Mouse (Mus musculus) testis, adult 2 months (tissue): Measurements from ENCODE around the gene Olfr437. TPM values are rescaled to one million over a fixed set of nuclear protein-coding genes. Genes with fewer than 3 reads are reported as not detected.
"Not testable (repeated sequence)": the region's sequence is repeated elsewhere in the genome, so short reads cannot be mapped to it uniquely, and the experiment has no call there.

Experiments
- H3K27ac ChIP-seq: fragments of 200-500 bp; 2 replicates; pipeline ENCODE4 v1.5.1; 2012; ENCODE audit warnings: low read depth, low read length; ENCODE audit not compliant: control insufficient read depth, insufficient read depth
- H3K27me3 ChIP-seq: fragments of 200-500 bp; 2 replicates; pipeline ENCODE4 v1.6.1; 2012; ENCODE audit warnings: mild to moderate bottlenecking, low read length, moderate library complexity; ENCODE audit not compliant: control insufficient read depth, insufficient read depth
- H3K36me3 ChIP-seq: fragments of 200-500 bp; 2 replicates; pipeline ENCODE4 v1.6.1; 2012; ENCODE audit warnings: mild to moderate bottlenecking, low read length; ENCODE audit not compliant: control insufficient read depth, insufficient read depth
- H3K4me1 ChIP-seq: fragments of 200-500 bp; 2 replicates; pipeline ENCODE4 v1.6.1; 2012; ENCODE audit warnings: low read length; ENCODE audit not compliant: control insufficient read depth, insufficient read depth
- H3K4me3 ChIP-seq: fragments of 200-500 bp; 2 replicates; pipeline ENCODE4 v1.5.1; 2012; ENCODE audit warnings: low read depth, mild to moderate bottlenecking, low read length, moderate library complexity, mixed read lengths; ENCODE audit not compliant: control insufficient read depth
- CTCF ChIP-seq: fragments of 200-500 bp; IDR thresholded peaks from 2 replicates; pipeline ENCODE4 v1.5.1; 2012; ENCODE audit warnings: low read depth, mild to moderate bottlenecking, inconsistent platforms, low read length, moderate library complexity; ENCODE audit not compliant: control insufficient read depth, insufficient read depth, insufficient replicate concordance
- POLR2A ChIP-seq: fragments of 200-500 bp; IDR thresholded peaks from 2 replicates; pipeline ENCODE4 v1.6.1; 2012; ENCODE audit warnings: low read depth, mild to moderate bottlenecking, inconsistent platforms, low read length, moderate library complexity; ENCODE audit not compliant: control insufficient read depth
- polyA plus RNA-seq: library from polyadenylated mRNA; depleted of rRNA; stranded (reverse); fragments of >200 nt; gene quantifications from 2 replicates; pipeline ENCODE4 v1.2.3, GENCODE M21; 2012; rRNA removed

Gene Olfr437
- polyA plus RNA-seq, 1 experiment, result not detected

GRCm38 (mm10) chr6:43190986-43191385 lies 27.9 kb downstream of the Olfr437 start:
- TF ChIP-seq POLR2A (no peak), CTCF (no peak)
- no peak overlapping the region for H3K4me3 ChIP-seq
- H3K27me3 ChIP-seq, result no peaks in the 10 kb centered on the region
- no peaks in the 10 kb centered on the region for H3K36me3 ChIP-seq
- H3K27ac ChIP-seq, result no peak overlapping the region
- no peaks in the 10 kb centered on the region for H3K4me1 ChIP-seq

- H3K36me3 ChIP-seq, result no peaks in the 10 kb centered on the region
- H3K27ac ChIP-seq, result no peak within 1 kb of the TSS
- TF ChIP-seq POLR2A (no peak), CTCF (no peak)
- no peaks in the 10 kb centered on the region for H3K27me3 ChIP-seq
- no peaks in the 10 kb centered on the region for H3K4me1 ChIP-seq
- no peak within 1 kb of the TSS for H3K4me3 ChIP-seq
Measured at GRCm38 (mm10) chr6:43196781-43197180, 33.7 kb downstream of the Olfr437 start, which contains the start of gene Olfr435. TSS of gene Olfr435 (plus strand) at chr6:43197146.

GRCm38 (mm10) chr6:43198094-43198493 lies 35.0 kb downstream of the Olfr437 start:
- Histone ChIP-seq H3K27me3 (no peaks in the 10 kb centered on the region), H3K27ac (no peak overlapping the region), H3K4me3 (no peak overlapping the region), H3K4me1 (no peaks in the 10 kb centered on the region), H3K36me3 (no peaks in the 10 kb centered on the region)
- TF ChIP-seq POLR2A (no peak), CTCF (no peak)

- H3K27ac ChIP-seq, result no peak overlapping the region
- no peaks in the 10 kb centered on the region for H3K4me1 ChIP-seq
- TF ChIP-seq CTCF, result no peak
- no peak for TF ChIP-seq POLR2A
- H3K27me3 ChIP-seq, result no peaks in the 10 kb centered on the region
- H3K4me3 ChIP-seq, result no peak overlapping the region
- no peaks in the 10 kb centered on the region for H3K36me3 ChIP-seq
Measured at GRCm38 (mm10) chr6:43202786-43203185, 39.7 kb downstream of the Olfr437 start.

- no peaks in the 10 kb centered on the region for H3K4me1 ChIP-seq
- no peak overlapping the region for H3K4me3 ChIP-seq
- H3K36me3 ChIP-seq, result no peaks in the 10 kb centered on the region
- no peaks in the 10 kb centered on the region for H3K27me3 ChIP-seq
- no peak for TF ChIP-seq POLR2A
- TF ChIP-seq CTCF, result no peak
- no peak overlapping the region for H3K27ac ChIP-seq
Measured at GRCm38 (mm10) chr6:43205355-43205754, 42.3 kb downstream of the Olfr437 start.

GRCm38 (mm10) chr6:43212873-43213272 lies 49.8 kb downstream of the Olfr437 start, which contains the start of gene Olfr434:
TSS of gene Olfr434 (plus strand) at chr6:43213021.
- H3K4me1 ChIP-seq, H3K36me3 ChIP-seq, H3K4me3 ChIP-seq, H3K27me3 ChIP-seq, H3K27ac ChIP-seq: not testable (repeated sequence)

Other genes with a start within 250 kb of the Olfr437 start
- not detected in 2 replicates for gene Olfr446, start 241.9 kb upstream of the Olfr437 start, polyA plus RNA-seq
- gene Olfr444, start 214.2 kb upstream of the Olfr437 start, polyA plus RNA-seq, result not detected in 2 replicates
- not detected in 2 replicates for gene Olfr441, start 56.9 kb upstream of the Olfr437 start, polyA plus RNA-seq
- gene Olfr237-ps1, start 16.7 kb upstream of the Olfr437 start, polyA plus RNA-seq, result 0.17 and 0.21 TPM in 2 replicates
- gene Olfr13, start 8.9 kb downstream of the Olfr437 start, polyA plus RNA-seq, result 0.02 and 0.05 TPM in 2 replicates
- not detected in 2 replicates for gene Olfr435, start 33.9 kb downstream of the Olfr437 start, polyA plus RNA-seq
- gene Olfr434, start 49.7 kb downstream of the Olfr437 start, polyA plus RNA-seq, result not detected in 2 replicates
- gene Olfr47, start 68.2 kb downstream of the Olfr437 start, polyA plus RNA-seq, result not detected in 2 replicates
- 1.5 and 2.2 TPM in 2 replicates for gene Arhgef5, start 102.3 kb downstream of the Olfr437 start, polyA plus RNA-seq
- 0.16 and 0.17 TPM in 2 replicates for gene Nobox, start 146.3 kb downstream of the Olfr437 start, polyA plus RNA-seq